Mouse (Mus musculus): ENCODE measurements around the gene Zfp503.

Gene Zfp503

DNA sequence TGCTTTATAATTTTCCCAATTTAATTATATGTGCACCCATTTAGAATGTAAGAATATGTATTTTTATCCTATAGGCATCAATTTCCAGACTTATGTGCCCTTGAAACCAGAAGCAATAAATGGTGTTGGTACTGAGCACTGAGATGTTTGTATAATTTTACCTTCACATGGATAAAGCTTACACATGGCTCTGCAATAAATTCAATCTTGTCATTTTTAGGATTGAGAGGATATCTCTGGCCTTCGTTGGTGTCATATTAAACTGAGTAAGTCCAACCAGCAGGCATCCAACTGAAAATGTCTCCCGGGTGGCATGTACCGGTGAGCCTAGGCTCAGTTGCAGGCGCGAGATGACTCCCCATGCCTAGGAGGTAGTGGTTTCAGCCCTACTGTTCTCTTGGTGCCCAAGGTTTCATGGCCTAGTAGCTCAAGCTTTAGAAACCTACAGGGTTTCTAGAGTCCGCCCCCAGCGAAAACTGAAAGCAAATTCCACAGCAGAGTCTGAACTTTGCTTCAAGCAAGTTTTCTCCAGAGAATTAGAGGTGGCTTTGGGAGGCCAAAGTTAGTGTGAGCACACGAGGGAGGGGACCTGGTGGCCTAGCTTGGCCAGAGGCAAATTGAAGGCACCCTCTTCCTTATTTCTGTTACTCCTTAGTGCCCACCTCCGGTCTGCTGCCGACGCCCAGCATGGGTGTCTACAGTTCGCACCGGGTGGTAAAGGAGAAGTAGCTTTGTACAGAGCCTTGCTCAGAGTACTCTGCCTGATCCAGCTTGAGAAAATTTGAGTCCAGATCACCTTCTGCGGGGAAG, 4.1 kb upstream of the Zfp503 start:
- DNase-seq (ENCODE audit: low read depth, low spot score), result no peak

DNA sequence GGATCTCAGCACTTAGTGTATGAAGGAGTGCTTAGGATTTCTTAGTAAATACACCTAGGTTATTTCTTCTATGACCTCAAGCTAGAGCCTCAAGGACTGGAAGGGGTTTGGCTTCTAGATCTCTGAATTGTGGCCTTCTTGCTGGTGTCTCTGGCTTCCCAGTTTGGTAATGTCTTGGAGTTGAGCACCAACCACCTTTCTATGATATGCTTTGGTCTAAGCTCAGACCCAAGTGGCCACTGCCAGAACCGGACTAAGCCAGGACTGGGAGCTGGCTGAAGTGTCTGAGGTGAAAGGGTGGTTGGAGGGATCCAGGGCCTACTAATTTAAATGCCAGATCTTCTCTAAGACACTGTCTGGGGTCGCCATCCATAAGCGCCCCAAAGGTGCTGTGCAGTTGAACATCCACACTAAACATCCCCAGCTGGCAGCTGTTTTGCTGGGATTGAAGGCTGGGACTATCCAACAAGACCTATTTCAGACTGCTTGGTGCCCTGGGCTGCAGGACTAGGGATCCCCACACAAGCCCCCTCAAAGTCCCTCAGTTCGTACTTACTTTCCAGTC, 3.0 kb upstream of the Zfp503 start:
- DNase-seq (ENCODE audit: low read depth, low spot score), result no peak

DNA sequence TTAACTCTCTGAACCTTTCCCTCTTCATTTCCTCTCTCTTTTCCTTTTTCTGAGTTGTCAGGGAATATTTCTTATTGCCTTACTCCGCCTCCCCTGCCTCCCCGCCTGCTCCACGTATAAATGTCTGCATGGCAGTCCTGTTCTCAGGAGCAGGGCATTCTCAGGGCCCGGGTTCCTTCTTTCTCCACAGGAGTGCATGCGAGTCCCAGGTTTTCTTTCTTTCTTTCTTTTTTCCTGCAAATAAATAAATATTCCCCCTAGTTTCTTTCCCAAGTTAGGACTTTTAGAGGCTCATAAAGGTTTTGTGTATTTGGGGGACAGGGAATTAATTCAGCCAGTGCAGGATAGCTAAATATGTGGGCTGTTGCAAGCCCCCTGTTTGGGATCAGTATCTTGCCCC, 2.5 kb upstream of the Zfp503 start:
- no peak for DNase-seq (ENCODE audit: low read depth, low spot score)

DNA sequence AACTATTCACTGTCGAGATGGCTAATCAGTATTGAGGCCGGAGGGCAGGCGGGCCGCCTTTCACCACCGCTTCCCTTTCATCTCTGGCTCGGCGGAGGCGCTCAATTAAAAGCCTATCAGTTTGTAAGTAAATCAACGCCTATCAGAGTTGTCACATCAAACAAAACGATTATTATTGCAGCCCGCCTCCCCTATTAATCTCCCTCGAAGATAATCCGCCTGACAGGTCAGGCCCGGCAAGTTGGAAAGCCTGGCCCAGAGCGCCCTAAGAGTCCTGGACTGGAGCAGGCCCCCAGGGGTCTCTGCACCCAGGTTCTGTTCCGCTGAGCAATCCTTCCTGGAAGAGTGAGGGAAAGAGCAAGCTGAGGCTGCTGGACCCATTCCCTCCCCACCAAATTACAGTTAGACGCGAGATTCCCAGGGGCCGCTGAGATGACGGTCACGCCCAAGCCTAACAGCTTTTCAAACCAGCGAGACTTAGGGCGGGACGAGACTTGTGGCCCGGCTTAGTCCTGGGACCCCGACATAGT, 1.9 kb upstream of the Zfp503 start:
- DNase-seq (ENCODE audit: low read depth, low spot score), result peak; percentile 56

DNA sequence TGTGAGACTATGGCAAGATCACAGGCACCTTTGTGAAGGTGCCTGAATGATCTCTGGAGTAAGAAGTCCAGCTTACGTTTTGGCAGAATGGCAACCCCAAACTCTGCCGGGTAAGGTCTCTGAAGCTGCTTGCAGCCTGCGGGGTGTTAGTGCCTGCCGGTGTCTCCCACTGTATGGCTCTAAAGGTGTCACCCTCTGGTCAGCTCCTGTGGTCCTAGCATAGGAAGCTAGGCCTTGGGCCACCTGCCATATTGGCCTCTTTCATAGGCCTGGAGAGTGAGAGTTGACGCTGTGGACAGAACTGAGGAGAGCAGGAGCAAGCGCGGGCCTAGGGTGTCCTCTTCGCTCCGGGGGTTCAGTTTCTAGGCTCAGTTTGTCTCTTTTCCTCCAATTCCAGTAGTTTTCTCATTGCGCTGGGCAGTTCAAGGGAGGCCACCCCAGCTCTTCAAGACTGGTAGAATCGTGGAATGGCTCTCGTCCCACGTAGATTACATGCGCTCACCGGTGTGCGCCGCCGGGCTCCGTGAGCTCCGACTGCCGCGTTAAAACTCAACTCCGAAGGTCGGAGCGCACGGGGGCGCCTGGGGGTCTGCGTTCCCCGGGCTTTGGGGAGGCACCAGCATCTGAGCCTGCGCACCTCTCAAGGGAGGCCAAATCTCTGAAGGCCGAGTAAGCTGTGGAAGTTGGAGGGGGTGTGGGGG, 1.1 kb upstream of the Zfp503 start:
- DNase-seq (ENCODE audit: low read depth, low spot score), result no peak

DNA sequence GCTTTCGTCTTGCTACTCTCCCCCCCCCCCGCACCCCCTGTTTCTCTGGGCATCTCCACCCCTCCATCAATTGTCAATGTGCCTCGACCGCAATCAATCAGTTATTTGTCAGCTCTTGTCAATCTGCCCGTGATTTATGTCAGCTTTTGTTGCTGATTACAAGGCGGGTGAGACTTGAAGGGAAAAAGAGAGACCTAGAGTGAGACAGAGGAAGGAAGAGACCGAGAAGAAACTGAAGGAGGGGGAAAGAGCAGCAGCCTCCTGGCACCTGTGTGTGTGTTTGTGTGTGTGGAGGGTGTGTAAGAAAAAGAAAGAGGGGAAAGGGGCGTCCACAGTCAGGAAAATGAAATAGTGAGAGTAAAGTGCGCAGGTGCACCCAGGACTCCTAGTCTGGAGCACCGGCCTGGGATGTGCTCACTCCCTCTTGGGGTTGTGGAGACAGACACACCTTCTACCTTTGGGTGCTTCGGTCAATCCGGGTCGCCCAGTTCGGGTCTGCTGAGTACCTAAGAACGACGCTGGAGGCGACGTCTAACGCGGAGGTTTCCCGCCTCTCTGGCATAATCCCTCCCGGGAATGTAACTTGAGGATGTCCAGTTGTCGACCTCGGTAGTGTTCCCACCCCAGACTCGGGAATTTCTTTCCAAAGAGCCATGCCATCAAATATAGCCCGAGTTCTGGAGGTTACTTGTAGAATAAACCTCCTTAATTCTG, 667 bp downstream of the Zfp503 start:
- DNase-seq (ENCODE audit: low read depth, low spot score), result peak; percentile 35

DNA sequence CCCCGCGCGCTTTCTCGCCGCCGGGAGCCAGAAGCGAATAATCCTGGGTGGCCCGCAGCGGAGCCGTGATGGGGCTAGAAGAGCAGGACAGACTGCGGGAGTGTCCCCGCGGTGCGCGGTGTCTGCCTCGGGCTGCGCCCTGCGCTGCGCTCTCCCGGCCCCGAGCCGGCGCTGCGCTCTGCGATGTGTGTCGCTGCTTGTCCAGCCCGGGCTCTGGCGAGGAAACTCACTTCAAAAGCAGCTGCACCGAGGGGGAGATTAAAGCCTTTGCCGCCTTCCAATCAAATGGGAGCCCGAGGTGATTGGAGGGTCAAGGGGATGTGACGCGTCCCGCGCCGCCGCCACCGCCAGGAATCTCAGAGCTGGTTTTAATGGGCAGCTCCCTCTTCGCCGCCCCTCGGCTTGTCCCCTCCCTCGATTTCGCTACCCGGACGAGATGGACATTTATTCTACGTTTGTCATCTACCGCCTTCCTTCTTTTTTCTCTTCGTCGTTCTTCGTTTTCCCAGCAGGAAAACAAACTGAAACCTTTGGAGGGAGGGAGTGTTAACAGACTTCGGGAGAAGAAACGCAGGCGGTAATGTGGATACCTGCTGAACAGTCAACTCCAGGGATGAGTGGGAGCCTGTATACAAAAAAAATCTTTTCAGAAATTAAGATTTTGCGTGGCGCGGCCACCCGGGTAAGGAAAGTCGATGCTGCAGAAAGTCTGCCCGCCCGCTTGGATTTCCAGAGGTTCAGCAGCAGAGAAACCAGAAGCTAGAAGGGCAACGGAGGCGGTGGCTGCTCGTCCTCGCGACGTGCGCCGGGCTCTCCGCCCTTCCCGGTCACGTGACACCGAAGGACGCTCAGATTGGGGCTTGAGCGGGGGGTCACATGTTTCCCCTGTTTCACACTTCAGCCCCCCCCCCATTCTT, 1.5 kb downstream of the Zfp503 start:
- peak; percentile 96 for DNase-seq (ENCODE audit: low read depth, low spot score)

DNA sequence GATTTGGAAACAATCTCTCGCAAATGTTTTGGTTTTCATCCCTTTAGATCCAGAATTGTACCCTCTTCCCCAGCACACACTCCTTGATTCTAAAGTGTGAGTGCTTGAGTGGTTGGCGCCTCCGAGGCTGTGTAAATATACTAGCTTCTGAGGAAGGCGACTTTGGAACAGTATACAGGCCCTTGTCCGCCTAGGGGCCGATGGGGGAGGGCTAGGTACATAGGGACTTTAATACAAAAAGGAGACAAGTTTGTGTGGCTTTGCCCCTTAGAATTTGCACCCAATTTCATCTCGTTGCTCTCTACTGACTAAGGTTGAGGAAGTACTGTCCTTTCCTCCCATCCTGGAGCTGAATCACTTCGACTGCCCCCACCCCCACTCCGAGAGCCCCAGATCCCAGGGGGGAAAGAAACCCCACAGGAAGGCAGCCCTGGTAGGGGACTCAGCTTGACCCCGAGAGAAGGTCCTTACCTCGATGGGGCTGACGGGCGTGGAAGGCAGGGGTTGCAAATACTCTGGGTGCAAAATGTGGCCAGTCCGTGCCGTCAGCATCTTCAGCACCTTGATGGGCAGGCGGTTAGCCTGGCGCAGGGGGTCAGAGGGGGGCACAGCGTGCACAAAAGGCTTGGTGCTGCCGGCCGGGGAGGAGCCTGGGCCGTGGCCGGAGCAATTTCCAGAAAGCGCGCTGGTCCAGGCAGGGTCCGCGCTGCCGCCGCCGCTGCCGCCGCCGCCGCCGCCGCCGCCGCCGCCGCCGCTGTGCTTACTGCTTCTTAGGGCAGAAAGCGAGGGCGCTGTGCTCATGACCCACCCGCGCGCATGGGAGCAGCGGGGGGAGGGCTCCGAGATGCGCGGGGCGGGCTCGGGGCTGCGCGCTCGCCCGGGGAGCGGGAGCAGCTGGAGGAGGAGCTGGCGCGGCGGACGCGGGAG, 2.4 kb downstream of the Zfp503 start:
- peak; percentile 53 for DNase-seq (ENCODE audit: low read depth, low spot score)

DNA sequence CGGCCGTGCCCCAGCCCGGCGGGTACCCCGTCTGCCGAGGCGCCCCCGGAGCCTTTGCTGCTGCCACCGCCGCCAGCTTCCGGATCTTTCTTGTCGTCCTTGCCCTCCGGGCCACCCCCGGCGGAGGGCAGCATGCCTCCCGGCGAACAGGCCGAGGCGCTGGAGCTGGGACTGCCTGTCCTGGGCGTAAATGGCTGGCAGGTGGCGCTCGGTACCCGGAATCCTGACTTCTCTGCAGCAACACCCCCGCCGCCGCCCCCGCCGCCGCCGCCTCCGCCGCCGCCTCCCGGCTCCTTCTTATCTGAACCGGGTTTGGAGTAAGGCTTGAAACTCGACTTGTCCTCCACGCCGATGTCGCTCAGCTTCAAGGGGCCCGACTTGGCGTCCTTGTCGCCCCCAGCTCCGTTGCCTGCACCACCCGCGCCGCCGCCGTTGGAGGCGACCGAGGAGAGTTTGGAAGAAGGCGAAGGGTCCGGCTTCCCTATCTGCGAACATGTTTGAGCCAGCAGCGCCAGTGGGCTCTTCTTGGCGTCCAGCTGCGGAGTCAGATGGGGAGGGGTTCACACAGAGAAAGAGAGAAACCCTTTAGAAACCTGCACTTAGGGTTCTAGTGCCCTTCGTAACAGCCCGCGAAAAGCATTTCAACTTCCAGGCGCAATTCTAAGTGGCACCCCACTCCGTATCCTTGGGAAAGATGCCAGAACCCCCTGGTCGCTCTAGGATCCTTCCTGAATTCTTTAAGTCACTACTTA, 3.2 kb downstream of the Zfp503 start:
- peak; percentile 78 for DNase-seq (ENCODE audit: low read depth, low spot score)

DNA sequence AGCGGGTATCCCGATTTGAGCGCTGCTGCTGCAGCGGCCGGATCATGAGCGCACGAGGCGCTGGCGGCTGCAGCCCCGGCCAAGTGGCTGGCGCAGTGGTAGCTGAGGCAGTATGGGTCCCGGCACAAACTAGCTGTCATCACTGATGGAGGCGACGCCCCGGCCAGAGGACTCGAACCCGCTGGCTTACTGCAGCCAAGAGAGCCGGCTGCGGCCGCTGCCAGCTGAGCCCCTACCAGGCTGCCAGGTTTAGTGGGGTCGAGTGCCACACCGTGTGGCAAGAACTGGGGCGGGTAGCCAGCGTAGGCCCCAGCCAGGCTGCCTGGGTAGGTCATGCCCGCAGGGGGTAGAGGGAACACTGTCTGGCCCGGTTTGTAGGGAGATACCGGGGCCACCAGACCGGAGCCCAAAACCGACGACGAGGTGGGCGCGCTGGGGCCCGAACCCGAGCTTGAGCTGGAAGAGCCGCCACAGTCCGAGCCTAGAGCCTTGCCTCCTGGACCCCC, 3.9 kb downstream of the Zfp503 start:
- peak; percentile 21 for DNase-seq (ENCODE audit: low read depth, low spot score)

DNA sequence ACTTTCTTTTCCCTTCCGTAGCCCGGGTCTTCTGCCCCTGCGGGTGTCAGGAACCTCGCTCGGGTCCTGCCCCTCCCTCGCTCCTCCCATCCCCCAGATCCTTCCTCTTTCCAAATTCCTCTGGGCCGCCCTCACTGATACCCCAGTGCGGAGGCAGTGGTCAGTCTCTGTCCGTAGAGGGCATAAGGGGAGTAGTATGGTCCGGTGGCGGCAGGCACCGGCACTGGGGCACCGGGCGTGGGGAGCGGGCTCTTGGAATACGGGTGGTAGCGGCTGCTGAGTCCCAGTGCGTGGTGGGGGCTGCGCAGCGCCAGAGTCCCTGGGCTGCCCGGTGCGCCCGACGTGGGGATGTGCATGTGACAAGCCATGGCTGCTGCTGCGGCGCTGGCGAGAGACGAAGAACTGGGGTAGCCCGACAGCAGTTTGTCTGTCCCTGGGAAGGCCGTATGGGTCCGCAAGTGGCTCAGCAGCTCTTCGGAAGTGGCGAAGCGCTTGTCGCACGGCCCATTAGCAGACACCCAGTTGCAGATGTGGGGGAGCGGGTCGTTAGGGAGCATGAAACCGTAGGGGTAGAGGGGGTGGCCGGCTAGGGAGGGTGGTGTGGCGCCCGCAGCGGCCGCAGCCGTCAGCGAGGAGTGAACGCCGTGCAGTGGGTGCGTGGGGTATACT, 4.5 kb downstream of the Zfp503 start:
- DNase-seq (ENCODE audit: low read depth, low spot score), result peak; percentile 25

DNA sequence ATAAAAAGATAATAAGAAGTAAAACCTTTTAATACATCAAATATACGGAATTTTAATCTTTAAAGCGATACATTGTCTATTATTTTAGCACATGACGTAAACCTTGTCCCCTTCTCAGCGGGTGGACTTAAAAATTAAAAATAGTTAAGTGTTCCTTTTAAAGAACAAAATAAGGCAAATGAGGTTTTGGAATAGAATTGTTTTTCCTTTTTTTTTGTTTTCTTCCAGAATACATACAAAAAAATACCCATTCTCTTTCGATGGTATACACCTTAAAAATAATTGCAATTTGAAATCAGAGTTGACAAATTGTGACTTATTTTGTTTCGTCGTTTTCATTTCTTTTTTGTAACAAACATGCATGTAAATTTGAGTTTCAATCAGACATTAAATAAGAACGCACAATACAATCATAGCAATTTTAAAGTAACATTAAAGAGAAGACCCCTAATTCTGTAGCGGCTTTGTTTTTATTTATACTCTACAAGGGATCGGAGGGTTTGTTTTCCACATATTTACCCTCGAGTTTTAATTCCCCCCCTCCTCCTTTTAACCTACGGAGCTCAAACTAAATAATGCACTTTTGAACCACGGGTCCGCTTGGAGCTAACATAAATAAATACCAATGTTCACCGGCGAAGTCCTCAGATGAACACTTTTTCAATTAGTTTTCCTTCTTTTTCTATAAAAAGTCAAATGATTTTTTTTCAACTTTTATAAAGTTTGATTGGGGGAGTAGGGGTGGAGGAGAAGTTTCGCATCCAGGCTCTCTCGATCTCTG, 5.3 kb downstream of the Zfp503 start:
- no peak for DNase-seq (ENCODE audit: low read depth, low spot score)

DNA sequence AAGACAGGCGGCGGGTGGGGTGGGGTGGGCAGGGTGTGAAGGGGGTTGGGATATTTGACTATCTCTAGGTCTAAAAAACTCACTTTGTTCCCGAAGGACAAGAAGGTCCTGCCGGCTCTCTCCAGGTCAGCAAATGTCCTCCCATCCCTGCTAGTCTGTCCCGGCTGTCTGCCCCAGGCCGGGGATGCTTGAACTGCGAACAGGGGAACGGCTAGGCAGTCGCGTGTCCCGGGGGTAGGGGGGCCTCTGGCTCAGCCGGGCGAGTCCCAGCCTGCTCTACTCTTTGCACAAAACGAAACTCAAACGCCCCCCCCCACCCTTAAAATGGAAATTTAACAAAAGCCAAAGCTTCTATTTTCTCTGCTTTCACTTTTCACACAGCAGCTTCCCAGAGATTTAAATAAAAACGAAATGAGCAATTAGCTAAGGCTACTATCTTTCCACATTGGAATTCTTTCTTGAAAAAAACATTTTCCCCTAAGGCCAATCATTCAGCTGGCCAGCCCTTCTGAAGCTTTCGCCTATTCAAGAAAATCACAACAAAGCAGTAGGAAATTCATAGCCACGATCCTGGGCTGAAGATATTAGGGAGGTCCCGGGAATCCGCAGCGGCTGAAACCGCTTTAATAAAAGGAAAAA, 6.0 kb downstream of the Zfp503 start:
- DNase-seq (ENCODE audit: low read depth, low spot score), result no peak

DNA sequence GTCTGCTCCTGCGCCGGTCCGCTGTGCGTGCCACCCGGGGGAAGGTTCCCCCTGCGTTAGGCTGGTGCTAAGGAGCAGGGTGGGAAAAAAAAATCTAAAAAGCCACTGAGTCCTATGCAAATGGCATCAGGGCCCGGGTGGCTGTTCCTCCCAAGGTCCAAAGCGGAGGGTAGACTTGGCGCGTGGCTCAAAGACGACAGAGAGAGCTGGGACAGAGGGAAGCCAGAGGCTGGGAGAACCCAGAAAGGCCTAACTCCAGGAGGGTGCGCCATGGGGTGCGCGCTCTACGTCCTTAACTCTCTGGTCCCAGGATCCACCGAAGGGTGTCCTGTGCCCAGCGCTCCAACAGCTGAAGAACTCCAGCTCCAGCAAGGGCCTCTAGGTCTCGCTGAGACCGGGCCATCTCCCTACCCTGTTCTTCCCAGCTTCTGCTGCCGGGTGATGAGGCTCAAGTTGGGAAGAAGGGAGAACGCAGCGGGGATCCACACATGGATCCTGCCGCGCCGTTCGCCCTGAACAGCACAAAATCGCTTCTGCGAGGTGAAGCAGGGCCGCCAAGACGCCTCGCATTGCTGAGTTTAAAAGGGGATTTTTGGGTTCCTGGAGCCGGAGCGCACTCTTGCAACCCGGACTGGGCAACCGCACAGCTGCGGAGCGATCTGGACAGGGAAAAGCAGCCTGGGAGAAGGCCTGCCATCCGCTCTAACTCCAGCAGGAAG, 6.7 kb downstream of the Zfp503 start:
- DNase-seq (ENCODE audit: low read depth, low spot score), result peak; percentile 29

DNA sequence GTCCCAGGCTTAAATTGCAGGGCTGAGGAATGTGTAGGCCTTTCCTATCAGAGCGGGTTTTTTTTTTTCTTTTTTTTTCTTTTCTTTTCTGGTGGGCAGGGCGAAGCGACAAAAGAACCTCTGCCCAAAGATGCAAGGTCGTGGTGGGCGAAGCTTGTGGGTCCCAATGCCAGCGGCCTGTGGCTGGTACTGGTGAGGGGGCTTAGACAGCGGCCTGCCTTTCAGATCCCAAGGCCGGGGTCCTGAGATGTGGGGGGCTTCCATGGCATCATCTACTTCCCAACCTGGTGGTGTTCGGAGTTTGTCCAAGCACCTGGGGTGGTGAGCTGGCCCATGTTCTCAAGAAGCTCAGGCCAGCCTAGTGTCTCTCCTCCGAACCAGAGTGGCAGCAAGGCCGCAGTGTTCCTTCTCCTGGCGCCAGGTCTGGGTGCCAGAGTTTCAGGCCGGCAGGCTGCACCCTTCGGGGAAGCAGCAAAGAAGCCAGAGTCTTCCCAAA, 7.3 kb downstream of the Zfp503 start:
- peak; percentile 29 for DNase-seq (ENCODE audit: low read depth, low spot score)

DNA sequence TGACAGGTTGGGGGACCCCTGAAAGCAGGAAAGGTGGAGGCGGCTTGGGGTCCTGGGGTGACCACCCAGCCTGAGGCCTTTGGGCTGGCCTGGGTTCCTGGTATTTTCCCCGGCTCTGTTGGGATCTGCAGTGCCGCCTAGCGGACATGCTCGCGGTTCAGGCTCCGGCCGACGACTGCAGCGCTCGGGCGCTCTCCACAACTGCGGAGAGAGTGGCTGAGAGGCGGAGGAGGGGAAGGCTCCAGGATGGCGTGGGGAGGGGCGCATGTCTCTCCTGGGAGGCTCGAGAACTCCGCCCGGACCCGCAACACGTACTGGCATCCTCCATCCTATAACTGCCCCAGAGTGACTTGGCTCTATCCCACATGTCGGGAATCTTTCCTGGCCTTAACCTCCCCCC, 7.9 kb downstream of the Zfp503 start:
- DNase-seq (ENCODE audit: low read depth, low spot score), result peak; percentile 54

All from skeletal muscle tissue, adult 2 months (tissue).